Mouse (Mus musculus): Measurements from ENCODE around the gene Lonrf2. TPM values are rescaled to one million over a fixed set of nuclear protein-coding genes. Genes with fewer than 3 reads are reported as not detected.

The Lonrf2 gene
- polyA plus RNA-seq, 1 experiment from 2014 or later: 0.07 TPM

DNA sequence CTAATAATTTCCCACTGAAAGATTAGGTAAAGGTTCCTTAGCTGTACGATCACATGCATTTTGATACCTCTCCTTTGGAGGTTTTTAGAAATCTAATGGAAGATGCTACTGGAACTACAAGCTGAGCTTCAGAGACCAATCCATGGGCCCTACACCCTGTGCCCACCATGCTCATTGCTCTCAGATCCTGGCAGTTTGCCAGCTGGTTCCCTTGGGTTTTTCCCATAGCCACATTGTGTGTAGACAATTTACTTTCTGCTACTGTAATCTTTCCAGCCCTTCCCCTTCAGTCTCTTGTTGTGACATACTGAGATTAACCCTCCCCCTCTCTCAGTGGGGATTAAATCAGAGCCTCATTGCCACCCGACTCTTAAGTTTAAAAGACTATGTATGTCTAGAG is 11.6 kb downstream of the Lonrf2 start:
- H3K27me3 ChIP-seq (replicated peaks; ENCODE audit: insufficient read depth, low read length): no peaks in the 10 kb centered on the region
- H3K27ac ChIP-seq (ENCODE audit: low read length): no peak overlapping the region
- no peaks in the 10 kb centered on the region for H3K9me3 ChIP-seq (ENCODE audit: low read length)
- H3K36me3 ChIP-seq (ENCODE audit: insufficient read depth, low read length): no peaks in the 10 kb centered on the region
- 78% methylated on average over 2 of the region's 2 CpGs for WGBS
- no peak overlapping the region for H3K4me2 ChIP-seq (replicated peaks; ENCODE audit: low read depth, low read length)
- no peak overlapping the region for H3K9ac ChIP-seq (replicated peaks; ENCODE audit: low read depth)
- ATAC-seq: no peak
- no peaks in the 10 kb centered on the region for H3K4me1 ChIP-seq (ENCODE audit: insufficient read depth, low read depth, low read length)
- no peak overlapping the region for H3K4me3 ChIP-seq (ENCODE audit: low read depth, low read length)
- TF ChIP-seq CTCF (IDR thresholded peaks at IDR 0.05) (no peak), EP300 (IDR thresholded peaks at IDR 0.05) (no peak)
- no peak for DNase-seq (ENCODE audit: low spot score)

DNA sequence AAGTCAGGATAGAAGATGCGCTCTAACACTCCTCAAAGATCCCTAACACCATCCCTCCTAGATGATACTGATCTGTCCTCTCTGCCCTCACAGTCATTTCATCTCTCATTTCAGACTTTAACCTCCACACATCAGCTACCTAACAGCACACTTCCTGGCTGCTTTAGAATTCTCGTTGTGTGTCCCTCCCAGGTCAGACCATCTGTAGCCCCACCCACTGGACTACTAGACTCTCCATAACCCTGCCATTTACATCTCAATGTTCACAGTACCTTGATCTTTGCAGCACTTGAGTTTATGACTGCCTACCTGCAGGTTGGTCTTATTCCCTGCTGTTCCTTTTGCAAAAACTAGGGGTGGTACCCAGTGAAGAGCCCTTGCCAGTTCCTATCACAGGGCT is 12.7 kb downstream of the Lonrf2 start:
- H3K9ac ChIP-seq (replicated peaks; ENCODE audit: low read depth): no peak overlapping the region
- no peak for ATAC-seq
- H3K4me2 ChIP-seq (replicated peaks; ENCODE audit: low read depth, low read length): no peak overlapping the region

DNA sequence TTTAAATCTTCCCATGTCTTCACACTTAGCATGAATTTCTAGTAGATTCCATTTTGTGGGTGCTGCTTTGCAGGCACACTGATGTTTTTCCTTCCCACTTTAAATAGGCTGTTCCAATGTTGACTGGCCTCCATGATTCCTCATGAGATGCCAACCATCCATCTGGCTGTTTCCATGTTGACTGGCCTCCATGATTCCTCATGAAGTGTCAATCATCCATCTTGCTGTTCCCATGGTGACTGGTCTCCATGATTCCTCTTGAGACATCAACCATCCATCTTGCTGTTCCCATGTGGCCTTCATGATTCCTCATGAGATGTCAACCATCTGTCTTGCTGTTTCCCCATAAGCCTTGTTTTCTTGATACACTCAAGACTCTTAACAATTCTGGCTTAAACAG is 16.8 kb downstream of the Lonrf2 start:
- DNase-seq (ENCODE audit: low spot score) (no peak), ATAC-seq (no peak)
- no peaks in the 10 kb centered on the region for H3K27me3 ChIP-seq (replicated peaks; ENCODE audit: insufficient read depth, low read length)
- TF ChIP-seq EP300 (IDR thresholded peaks at IDR 0.05) (no peak), CTCF (IDR thresholded peaks at IDR 0.05) (no peak)
- no peaks in the 10 kb centered on the region for H3K36me3 ChIP-seq (ENCODE audit: insufficient read depth, low read length)
- H3K4me3 ChIP-seq (ENCODE audit: low read depth, low read length): no peak overlapping the region
- H3K27ac ChIP-seq (ENCODE audit: low read length): no peak overlapping the region
- no peak overlapping the region for H3K4me2 ChIP-seq (replicated peaks; ENCODE audit: low read depth, low read length)
- no peak overlapping the region for H3K9ac ChIP-seq (replicated peaks; ENCODE audit: low read depth)
- H3K9me3 ChIP-seq (ENCODE audit: low read length): no peaks in the 10 kb centered on the region
- no peaks in the 10 kb centered on the region for H3K4me1 ChIP-seq (ENCODE audit: insufficient read depth, low read depth, low read length)

More for the DNA sequence above, 12.7 kb downstream of the Lonrf2 start:
- H3K36me3 ChIP-seq (ENCODE audit: insufficient read depth, low read length): no peaks in the 10 kb centered on the region
- TF ChIP-seq CTCF (IDR thresholded peaks at IDR 0.05) (no peak), EP300 (IDR thresholded peaks at IDR 0.05) (no peak)
- DNase-seq (ENCODE audit: low spot score): no peak
- WGBS: 59% methylated on average over 2 of the region's 2 CpGs
- H3K4me1 ChIP-seq (ENCODE audit: insufficient read depth, low read depth, low read length): no peaks in the 10 kb centered on the region
- no peak overlapping the region for H3K27ac ChIP-seq (ENCODE audit: low read length)
- no peaks in the 10 kb centered on the region for H3K9me3 ChIP-seq (ENCODE audit: low read length)
- no peaks in the 10 kb centered on the region for H3K27me3 ChIP-seq (replicated peaks; ENCODE audit: insufficient read depth, low read length)
- no peak overlapping the region for H3K4me3 ChIP-seq (ENCODE audit: low read depth, low read length)

DNA sequence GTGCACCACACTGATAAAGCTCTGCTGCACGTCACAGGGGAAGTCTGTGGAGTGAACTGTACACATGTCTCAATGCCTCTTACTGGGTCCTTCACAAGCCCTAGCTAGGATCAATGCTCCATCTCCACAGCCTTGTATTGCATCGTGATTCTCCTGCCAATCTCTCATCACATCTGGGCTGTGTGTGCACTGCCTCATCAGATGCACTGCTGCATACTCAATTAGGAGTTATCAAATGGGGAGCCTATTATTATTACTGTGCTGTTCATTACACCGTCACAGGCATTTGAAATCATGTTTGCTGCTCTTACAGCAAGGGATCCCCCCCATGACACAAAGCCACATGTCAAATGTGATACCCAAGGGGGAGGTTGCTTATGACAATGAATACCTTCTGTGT is 18.8 kb downstream of the Lonrf2 start:
- Histone ChIP-seq H3K27ac (ENCODE audit: low read length) (no peak overlapping the region), H3K4me3 (ENCODE audit: low read depth, low read length) (no peak overlapping the region), H3K36me3 (ENCODE audit: insufficient read depth, low read length) (no peaks in the 10 kb centered on the region), H3K9ac (replicated peaks; ENCODE audit: low read depth) (no peak overlapping the region), H3K4me2 (replicated peaks; ENCODE audit: low read depth, low read length) (no peak overlapping the region), H3K4me1 (ENCODE audit: insufficient read depth, low read depth, low read length) (no peaks in the 10 kb centered on the region), H3K27me3 (replicated peaks; ENCODE audit: insufficient read depth, low read length) (no peaks in the 10 kb centered on the region), H3K9me3 (ENCODE audit: low read length) (no peaks in the 10 kb centered on the region)
- TF ChIP-seq CTCF (IDR thresholded peaks at IDR 0.05): no peak
- TF ChIP-seq EP300 (IDR thresholded peaks at IDR 0.05): no peak
- no peak for ATAC-seq
- DNase-seq (ENCODE audit: low spot score): no peak
- WGBS: 75% methylated on average over 3 of the region's 3 CpGs

DNA sequence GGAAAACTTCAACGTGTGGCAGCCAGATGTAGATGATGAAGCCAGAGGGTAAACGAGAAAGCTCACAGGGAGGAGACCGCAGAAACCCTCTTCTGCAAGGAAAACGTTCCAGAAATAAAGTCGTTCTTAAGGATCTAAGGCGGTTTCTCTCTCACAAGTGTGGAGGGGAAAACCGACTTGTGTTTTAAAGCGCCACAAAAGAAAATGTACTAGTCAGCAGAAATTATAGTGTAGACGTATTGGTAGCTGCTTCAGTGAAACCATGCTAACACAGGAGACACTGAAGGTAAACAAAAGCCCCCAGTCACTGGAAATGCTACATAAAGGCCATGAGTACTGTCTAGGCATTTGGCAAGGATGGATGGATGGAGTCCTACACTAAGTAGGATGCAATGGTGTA is 19.2 kb downstream of the Lonrf2 start:
- H3K36me3 ChIP-seq (ENCODE audit: insufficient read depth, low read length): no peaks in the 10 kb centered on the region
- no peaks in the 10 kb centered on the region for H3K4me1 ChIP-seq (ENCODE audit: insufficient read depth, low read depth, low read length)
- 72% methylated on average over 9 of the region's 9 CpGs for WGBS
- TF ChIP-seq EP300 (IDR thresholded peaks at IDR 0.05) (no peak), CTCF (IDR thresholded peaks at IDR 0.05) (no peak)
- H3K27ac ChIP-seq (ENCODE audit: low read length): no peak overlapping the region
- H3K9ac ChIP-seq (replicated peaks; ENCODE audit: low read depth): no peak overlapping the region
- H3K9me3 ChIP-seq (ENCODE audit: low read length): no peaks in the 10 kb centered on the region
- no peak for DNase-seq (ENCODE audit: low spot score)
- H3K4me3 ChIP-seq (ENCODE audit: low read depth, low read length): no peak overlapping the region
- no peak for ATAC-seq
- H3K4me2 ChIP-seq (replicated peaks; ENCODE audit: low read depth, low read length): no peak overlapping the region
- no peaks in the 10 kb centered on the region for H3K27me3 ChIP-seq (replicated peaks; ENCODE audit: insufficient read depth, low read length)

DNA sequence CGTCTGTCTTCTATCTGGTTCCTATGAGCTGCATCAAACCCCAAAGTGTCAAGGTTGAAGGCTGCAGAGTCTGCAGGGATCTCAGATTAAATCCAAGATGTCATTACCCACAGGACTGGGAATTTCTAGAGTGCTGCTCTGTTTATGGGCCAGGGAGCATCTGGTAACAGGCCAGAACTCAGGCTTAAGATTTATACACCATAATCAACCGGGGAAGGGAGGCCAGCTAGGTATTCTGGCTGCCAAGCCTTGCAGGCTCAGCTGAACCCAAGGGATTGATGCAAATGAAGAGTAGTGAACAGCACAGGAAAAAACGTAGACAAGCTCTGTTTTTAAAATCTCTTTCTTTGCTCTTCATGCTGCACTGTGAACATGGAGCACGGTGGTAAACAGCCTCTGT is 20.2 kb downstream of the Lonrf2 start:
- ATAC-seq (no peak), DNase-seq (ENCODE audit: low spot score) (no peak)
- no peak overlapping the region for H3K27ac ChIP-seq (ENCODE audit: low read length)
- TF ChIP-seq CTCF (IDR thresholded peaks at IDR 0.05): no peak
- TF ChIP-seq EP300 (IDR thresholded peaks at IDR 0.05): no peak
- no peaks in the 10 kb centered on the region for H3K4me1 ChIP-seq (ENCODE audit: insufficient read depth, low read depth, low read length)
- H3K4me3 ChIP-seq (ENCODE audit: low read depth, low read length): no peak overlapping the region
- no peaks in the 10 kb centered on the region for H3K36me3 ChIP-seq (ENCODE audit: insufficient read depth, low read length)
- 54% methylated on average over 4 of the region's 4 CpGs for WGBS
- H3K9me3 ChIP-seq (ENCODE audit: low read length): no peaks in the 10 kb centered on the region
- H3K9ac ChIP-seq (replicated peaks; ENCODE audit: low read depth): no peak overlapping the region
- no peaks in the 10 kb centered on the region for H3K27me3 ChIP-seq (replicated peaks; ENCODE audit: insufficient read depth, low read length)
- H3K4me2 ChIP-seq (replicated peaks; ENCODE audit: low read depth, low read length): no peak overlapping the region

DNA sequence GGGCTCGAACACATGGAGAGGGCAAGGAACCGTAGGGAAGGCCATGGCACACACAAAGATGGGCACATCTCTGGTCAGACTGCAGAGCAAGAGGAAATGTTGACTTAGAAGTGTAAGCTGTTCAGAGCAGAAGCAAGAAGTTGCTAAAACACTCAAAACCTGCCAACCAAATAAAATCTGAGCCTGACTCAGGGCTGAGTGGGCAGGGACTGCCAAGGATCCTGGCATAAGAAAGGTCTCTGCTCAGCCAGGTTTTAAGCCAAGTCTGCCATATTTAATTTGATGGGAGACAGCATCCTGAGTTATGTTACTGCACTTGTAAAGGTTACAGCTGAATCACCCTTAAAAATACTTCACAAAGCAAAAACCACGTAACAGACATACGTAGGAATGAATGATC is 29.4 kb downstream of the Lonrf2 start:
- no peak overlapping the region for H3K9ac ChIP-seq (replicated peaks; ENCODE audit: low read depth)
- no peak overlapping the region for H3K27ac ChIP-seq (ENCODE audit: low read length)
- 89% methylated on average over 4 of the region's 4 CpGs for WGBS
- TF ChIP-seq CTCF (IDR thresholded peaks at IDR 0.05) (no peak), EP300 (IDR thresholded peaks at IDR 0.05) (no peak)
- DNase-seq (ENCODE audit: low spot score) (no peak), ATAC-seq (no peak)
- H3K4me3 ChIP-seq (ENCODE audit: low read depth, low read length): no peak overlapping the region
- no peaks in the 10 kb centered on the region for H3K36me3 ChIP-seq (ENCODE audit: insufficient read depth, low read length)
- no peak overlapping the region for H3K4me2 ChIP-seq (replicated peaks; ENCODE audit: low read depth, low read length)
- no peaks in the 10 kb centered on the region for H3K4me1 ChIP-seq (ENCODE audit: insufficient read depth, low read depth, low read length)
- no peaks in the 10 kb centered on the region for H3K27me3 ChIP-seq (replicated peaks; ENCODE audit: insufficient read depth, low read length)
- no peaks in the 10 kb centered on the region for H3K9me3 ChIP-seq (ENCODE audit: low read length)

All from lung, postnatal 0 days (tissue).